Mouse (Mus musculus): ENCODE measurements at regions not wholly inside any gene's neighbourhood (a gene's known extent, or its start where the extent isn't known, plus 50 kb on each side); places are given as distances from the start of the nearest gene placed in this dataset.

DNA sequence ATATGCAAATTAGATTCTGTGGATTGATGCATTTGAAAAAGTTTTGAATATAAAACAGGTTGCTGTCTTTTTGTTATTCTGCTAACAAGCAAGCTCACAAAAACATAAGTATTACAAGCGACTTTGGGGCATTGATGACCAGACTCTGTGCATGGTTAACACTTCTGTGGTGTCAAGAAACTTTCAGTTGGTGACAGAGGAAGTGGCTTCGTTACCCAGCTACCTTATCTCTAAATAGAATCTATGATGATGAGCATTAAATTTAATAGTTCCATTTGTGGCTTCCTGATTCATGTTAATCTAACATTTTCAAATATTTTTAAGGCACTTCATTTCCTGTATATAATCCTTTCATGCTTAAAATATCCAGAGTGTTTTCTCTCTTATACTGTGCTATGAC lies 100.8 kb downstream of the Tm2d1 start:
- DNase-seq (ENCODE audit: extremely low spot score in 1 of 2, low spot score in 1 of 2) = no peak

- DNase-seq (ENCODE audit: extremely low spot score in 1 of 2, low spot score in 1 of 2) = no peak
These were observed 124.8 kb downstream of the Tm2d1 start for GRCm38 (mm10) chr4:98258336-98258735.

DNA sequence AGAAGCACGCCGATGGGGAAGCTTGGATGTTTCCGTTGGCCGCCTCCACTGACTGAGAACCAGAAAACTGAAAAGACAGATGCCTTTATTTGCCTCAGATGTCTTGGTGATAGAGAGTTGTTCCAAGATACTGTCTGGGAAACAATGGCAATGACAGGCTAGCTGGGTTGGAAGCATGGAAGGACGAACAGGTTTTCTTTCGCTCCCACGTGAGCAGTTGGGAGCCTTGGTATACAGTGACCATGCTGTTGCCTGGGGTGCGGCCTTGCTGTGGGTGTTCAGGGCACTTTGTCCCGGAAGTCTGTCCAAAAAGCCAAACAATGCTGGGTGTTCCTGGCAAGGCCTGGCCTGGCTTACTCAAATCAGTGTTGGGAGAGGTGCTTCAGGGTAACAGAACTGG lies 125.4 kb downstream of the Tm2d1 start:
- DNase-seq (ENCODE audit: extremely low spot score in 1 of 2, low spot score in 1 of 2) = no peak

DNA sequence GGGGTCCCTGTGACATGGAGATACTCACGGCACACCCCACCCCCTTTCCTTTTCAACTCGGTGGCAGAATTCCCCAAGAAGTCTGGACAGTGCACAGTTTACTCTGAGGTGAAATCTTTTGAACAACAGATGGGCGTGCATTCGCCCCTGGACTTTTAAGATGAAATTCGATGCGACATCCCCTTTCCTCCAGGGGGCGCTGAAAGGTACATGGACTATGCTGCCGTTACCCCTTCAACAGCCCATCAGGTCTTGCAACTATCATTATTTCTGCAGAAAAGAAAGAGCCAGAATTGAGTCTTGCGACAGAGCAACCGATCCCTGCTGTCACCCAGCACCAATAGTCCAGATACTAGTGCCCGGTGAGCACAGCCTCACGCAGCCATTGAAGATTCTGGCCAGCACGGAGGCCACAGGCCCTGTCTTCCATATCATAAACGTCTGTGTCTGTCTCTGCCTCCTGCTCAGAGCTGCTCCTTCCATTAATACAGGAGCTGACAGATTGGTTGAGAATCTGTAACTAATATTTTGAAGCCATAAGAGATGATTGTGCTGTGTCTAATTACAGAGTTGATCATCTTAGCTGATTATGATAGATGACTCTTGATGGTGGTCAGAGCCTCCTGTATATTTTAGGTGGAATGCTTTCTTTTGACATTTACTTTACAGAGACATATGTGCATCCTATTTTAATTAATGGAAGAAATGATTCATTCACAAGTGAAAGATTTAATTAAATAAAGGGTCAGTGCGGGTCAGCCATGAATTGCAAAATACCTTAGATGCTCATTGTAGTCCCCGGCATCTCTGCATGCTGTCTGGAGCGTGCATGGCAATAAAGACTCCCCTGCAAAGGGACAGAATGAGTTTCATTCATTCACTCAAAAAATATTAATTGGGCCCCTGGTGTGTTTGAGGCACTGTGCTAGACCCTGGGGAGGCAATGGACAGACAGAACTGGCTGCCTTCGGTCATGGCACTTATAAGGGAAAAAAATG lies 128.0 kb downstream of the Tm2d1 start:
- DNase-seq (ENCODE audit: extremely low spot score in 1 of 2, low spot score in 1 of 2) = peak in 1 of 2 experiments; percentile 22

- DNase-seq (ENCODE audit: extremely low spot score in 1 of 2, low spot score in 1 of 2) = peak; percentile 14 to 34
These were observed 138.9 kb downstream of the Tm2d1 start for GRCm38 (mm10) chr4:98243941-98244929.

GRCm38 (mm10) chr4:98243502-98243901 lies 139.6 kb downstream of the Tm2d1 start:
- peak; percentile 38 to 74 for DNase-seq (ENCODE audit: extremely low spot score in 1 of 2, low spot score in 1 of 2)

GRCm38 (mm10) chr4:98241921-98242320 lies 141.2 kb downstream of the Tm2d1 start:
- no peak for DNase-seq (ENCODE audit: extremely low spot score in 1 of 2, low spot score in 1 of 2)

- no peak for DNase-seq (ENCODE audit: extremely low spot score in 1 of 2, low spot score in 1 of 2)
These were observed 142.8 kb downstream of the Tm2d1 start for GRCm38 (mm10) chr4:98240289-98240688.

DNA sequence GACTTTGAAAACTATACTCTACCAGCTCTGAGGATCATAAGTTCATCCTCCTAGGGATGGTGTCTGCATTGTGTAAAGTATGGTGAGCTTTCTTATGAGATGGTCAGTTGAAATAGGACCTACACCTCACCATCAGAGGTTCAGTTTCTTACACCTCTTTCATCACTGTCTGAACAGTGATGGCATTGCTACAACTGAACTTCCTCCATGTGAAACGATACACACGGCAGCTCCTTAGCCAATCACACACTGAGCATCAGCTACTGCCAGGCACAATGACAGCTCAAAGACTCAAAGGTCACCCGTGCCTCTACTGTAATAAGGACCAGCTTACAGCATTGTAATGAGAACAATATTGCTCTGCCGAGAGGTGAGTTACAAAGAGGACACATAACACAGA lies 145.0 kb downstream of the Tm2d1 start:
- no peak for DNase-seq (ENCODE audit: extremely low spot score in 1 of 2, low spot score in 1 of 2)

DNA sequence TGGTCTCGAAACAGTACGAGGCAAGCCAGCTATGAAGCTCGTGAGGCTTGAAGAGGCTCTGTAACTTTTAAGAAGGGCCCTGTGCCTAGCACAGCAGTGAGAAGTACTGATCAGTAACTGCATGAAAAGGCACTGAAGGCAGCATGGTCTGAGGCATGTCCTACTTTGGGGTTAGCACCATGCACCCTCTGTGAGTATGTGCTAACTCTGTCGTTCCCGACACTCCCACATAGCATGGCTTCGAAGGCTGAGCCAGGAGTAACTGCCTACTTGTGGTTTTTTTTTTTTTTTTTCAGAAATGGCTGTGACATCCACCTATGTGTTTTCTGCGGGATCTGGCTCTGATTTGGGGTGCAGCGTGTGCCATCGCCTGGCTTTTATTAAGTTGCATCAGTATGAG lies 145.6 kb downstream of the Tm2d1 start:
- peak in 1 of 2 experiments; percentile 32 for DNase-seq (ENCODE audit: extremely low spot score in 1 of 2, low spot score in 1 of 2)

DNA sequence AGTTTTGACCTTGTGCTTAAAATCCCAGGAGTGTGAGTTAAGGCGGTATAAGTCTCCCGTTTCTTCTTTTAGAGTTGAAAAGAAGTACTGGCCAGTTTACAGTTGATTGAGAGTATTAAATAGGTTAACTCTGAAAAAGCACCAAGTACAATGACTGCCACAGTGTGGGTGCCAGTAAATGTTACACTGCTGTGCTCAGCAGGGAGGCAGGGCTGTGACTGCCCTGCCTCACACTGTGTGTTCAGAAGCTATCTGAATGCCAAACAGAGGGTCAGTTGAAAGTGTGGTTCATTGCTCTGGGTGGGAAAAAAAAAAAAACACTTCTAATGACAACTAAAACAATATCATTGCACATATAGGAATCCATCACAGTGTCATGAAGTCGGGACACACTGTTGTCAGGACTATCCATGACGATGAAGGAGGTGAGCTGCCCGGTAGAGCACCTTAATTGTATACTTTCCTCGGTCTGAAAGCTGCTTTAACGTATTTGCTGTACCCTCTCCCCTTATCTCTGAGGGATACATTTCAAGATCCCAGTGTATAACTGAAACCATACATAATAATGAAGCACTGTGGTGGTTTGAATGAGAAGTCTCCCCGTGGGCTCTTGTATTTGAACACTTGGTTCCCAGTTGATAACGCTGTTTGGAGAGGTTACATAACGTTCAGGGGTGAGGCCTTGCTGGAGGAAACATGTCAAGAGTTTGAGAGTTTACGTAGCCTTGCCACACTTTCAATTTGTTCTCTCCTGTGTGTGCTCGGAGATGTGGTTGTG lies 146.9 kb downstream of the Tm2d1 start:
- DNase-seq (ENCODE audit: extremely low spot score in 1 of 2, low spot score in 1 of 2) = no peak

DNA sequence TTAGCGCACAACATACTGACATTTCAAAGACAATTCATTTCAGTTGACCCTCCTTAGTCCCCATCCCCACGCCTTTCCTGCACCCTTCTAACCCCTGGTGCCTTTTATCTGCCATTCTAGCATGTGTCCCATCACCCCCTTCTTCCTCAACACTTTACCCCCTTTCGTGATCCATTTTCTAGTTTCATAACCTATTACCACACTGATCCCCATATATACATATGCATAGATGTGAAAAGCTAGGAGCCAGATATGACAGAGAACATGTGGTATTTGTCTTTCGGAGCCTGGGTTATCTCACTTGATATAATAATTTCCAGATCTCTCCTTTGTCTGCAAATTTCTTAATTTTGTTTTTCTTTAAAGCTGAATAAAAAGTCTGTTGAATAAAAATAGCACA lies 154.9 kb downstream of the Tm2d1 start:
- no peak for DNase-seq (ENCODE audit: extremely low spot score in 1 of 2, low spot score in 1 of 2)

DNA sequence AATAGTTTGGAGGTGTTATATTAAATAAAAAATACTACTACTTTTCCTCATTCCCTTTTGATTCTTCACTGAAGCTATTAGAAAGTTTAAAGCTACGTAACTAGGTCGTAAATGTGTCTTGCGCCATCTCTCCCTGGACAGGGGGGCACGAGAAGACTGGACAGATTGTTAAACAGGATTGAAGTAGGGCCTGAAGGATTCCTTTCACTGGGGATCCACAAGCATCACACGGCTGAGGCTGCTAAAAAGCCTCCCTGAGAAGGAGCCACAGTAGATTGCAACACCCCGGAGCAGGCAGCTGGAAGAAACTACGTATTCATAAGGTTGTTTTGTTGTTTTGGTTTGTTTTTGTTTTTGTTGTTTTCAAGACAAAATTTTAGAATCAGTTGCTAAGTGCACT lies 158.7 kb downstream of the Tm2d1 start:
- DNase-seq (ENCODE audit: extremely low spot score in 1 of 2, low spot score in 1 of 2) = no peak

DNA sequence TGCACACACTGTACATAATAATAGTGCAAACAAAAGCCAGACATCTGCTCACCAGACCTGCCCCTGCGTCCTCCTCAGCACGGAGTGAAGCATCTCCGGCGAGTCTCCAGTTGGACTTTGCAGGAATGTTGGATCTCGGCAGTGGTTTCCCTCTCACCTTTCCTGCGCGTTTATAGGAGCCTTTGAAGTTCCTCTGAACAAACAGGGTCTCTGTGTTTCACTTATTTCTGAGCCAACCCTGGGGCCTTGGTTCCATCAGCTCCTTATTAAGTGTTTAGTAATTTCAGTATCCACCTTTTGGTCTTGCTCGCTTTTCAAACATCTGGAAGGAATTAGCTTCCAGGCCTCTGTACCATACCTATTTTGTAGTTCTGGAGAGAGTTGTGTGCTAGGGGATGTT lies 159.7 kb downstream of the Tm2d1 start:
- DNase-seq (ENCODE audit: extremely low spot score in 1 of 2, low spot score in 1 of 2) = no peak

GRCm38 (mm10) chr4:98221566-98221965 lies 161.5 kb downstream of the Tm2d1 start:
- DNase-seq (ENCODE audit: extremely low spot score in 1 of 2, low spot score in 1 of 2) = no peak

DNA sequence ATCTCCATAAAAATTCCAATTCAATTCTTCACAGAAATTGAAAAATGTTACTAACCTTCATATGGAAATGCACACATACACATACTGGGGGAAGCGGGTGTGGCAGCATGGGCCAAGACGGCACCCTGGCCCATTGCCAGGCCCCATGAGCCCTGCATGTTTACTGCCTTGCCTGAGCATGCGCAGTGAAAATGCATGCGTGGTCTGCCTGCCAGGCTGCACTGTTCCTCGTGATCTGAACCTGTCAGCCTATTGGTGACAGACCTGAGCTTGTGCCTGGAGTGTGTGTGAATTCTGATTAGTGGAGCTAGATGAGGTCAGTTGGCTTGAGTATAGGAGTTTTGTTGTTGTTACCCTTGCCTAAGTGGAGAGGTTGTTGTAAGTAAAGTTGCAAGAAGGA lies 167.9 kb downstream of the Tm2d1 start:
- DNase-seq (ENCODE audit: extremely low spot score in 1 of 2, low spot score in 1 of 2) = no peak

GRCm38 (mm10) chr4:98207446-98207845 lies 175.7 kb downstream of the Tm2d1 start:
- DNase-seq (ENCODE audit: extremely low spot score in 1 of 2, low spot score in 1 of 2) = no peak

- no peak for DNase-seq (ENCODE audit: extremely low spot score in 1 of 2, low spot score in 1 of 2)
These were observed 176.7 kb downstream of the Tm2d1 start for GRCm38 (mm10) chr4:98206245-98206970.

DNA sequence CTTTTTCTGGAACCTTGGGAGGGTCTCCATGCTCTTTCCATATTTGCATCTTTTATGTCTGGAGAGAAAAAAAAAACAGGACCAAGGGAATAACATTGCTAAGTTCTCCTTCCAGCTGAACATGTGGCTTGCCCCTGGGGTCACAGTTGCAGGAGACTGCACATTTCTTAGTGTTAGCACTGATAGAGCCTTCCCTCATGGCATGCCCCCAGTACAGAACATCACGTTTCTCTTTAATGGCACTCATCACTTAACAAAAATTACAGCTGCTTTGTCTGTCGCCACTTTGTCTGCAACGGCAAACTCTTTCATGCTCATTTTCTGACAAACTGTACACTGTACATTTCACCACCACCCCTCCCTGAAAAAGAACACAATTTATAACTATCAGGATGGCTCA lies 180.0 kb downstream of the Tm2d1 start:
- DNase-seq (ENCODE audit: extremely low spot score in 1 of 2, low spot score in 1 of 2) = no peak

GRCm38 (mm10) chr4:98202232-98202631 lies 180.9 kb downstream of the Tm2d1 start:
- no peak for DNase-seq (ENCODE audit: extremely low spot score in 1 of 2, low spot score in 1 of 2)

Measured in frontal cortex, adult 2 months (tissue).